ENCODE assay signal across 25 mouse cellular contexts in the genomic region with DNA sequence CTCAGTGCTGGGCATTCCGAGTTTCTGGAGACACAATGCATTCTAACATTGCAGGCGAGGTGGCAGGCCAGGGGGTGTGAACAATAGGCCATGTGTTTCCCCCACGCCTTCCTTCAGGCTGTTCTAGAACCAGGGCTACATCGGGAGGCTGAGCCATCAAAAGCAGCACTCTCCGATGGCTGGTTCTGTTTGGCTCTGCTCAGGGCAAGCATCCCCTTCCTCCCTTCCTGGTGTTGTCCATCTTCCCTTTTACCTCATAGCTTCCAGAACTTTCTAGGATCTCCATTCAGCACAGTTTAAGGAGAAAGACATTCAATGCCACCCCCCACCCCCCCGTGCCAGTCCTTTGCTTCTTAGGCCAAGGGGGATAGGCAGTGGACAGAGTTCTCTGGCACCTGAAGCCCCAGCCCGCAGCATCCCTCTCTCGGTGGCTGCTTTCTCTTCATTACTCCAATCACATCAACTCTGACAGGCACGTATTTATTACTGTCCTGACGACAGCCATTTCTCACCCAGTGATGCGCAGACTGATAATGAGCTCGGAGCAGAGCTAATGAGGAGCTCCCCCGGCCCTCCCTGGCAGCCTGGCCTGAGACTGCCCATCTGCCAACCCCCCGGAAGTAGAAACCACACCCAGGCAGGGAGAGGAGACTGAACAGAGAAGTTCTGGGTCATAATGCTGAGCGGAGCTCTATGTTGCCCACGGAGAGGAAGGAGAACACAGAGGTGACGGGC. TPM values are rescaled to one million over a fixed set of nuclear protein-coding genes. Genes with fewer than 3 reads are reported as not detected.
A peak's percentile ranks its signal among the peaks of the same experiment; 100 is the strongest.
DNase-seq lines count a peak whose midpoint lies in the region; ATAC-seq and TF ChIP-seq lines count a peak whose summit lies in the region.
"Had no signal": no experiment of that assay in that cellular context is flagged by ENCODE, and none has a peak within 500 bp of the region (broad histone marks: within the 10 kb centered on the region; RNA-seq: fewer than 3 reads in every experiment).

No protein-coding gene starts in this region.

- H3K27ac ChIP-seq in forebrain, embryonic 13.5 days, result no peak overlapping the region; the same call in 1 of the 2 replicates
- H3K27ac ChIP-seq in forebrain, embryonic 12.5 days, result no peak overlapping the region
- H3K27ac ChIP-seq in midbrain, embryonic 13.5 days, result no peak overlapping the region
- no peak overlapping the region; the same call in 1 of the 2 replicates for H3K27ac ChIP-seq in midbrain, embryonic 10.5 days (replicated peaks)
- H3K27ac ChIP-seq in limb, embryonic 14.5 days (replicated peaks; ENCODE audit: low read depth, low read length), result no peak overlapping the region
- H3K27ac ChIP-seq: embryonic facial prominence, embryonic 15.5 days; gastrocnemius, adult 2 months; heart, embryonic 15.5 days; kidney, postnatal 0 days; left cerebral cortex, adult 2 months; macrophage; stomach, postnatal 0 days had no signal

- no peak for TF ChIP-seq POLR2A in brain, embryonic 14.5 days (IDR thresholded peaks at IDR 0.05; ENCODE audit: borderline replicate concordance, extremely low read depth, insufficient read depth, insufficient read length, poor library complexity, severe bottlenecking)
- TF ChIP-seq POLR2A in limb, embryonic 14.5 days (IDR thresholded peaks at IDR 0.05; ENCODE audit: borderline replicate concordance, extremely low read depth, insufficient read depth, insufficient read length), result no peak

- 0 out of 2 replicates have a peak overlapping the region, but pooled peaks have one; percentile 10 for H3K9ac ChIP-seq in forebrain, embryonic 13.5 days
- H3K9ac ChIP-seq in forebrain, embryonic 12.5 days, result no peak overlapping the region
- H3K9ac ChIP-seq in midbrain, embryonic 13.5 days (replicated peaks), result 0 out of 2 replicates have a peak overlapping the region, but pooled peaks have one; percentile 10
- peak overlapping the region; percentile 12; the same call in 1 of the 2 replicates for H3K9ac ChIP-seq in limb, embryonic 14.5 days (ENCODE audit: low read depth, low read length, severe bottlenecking)
- H3K9ac ChIP-seq: embryonic facial prominence, embryonic 15.5 days; heart, embryonic 15.5 days had no signal

- H3K4me1 ChIP-seq in forebrain, embryonic 13.5 days, result peaks cover 11% of the 10 kb centered on the region
- peaks cover 15% of the 10 kb centered on the region for H3K4me1 ChIP-seq in forebrain, embryonic 12.5 days
- peaks cover 23% of the 10 kb centered on the region for H3K4me1 ChIP-seq in midbrain, embryonic 13.5 days (replicated peaks)
- H3K4me1 ChIP-seq in midbrain, embryonic 10.5 days, result peaks cover 52% of the 10 kb centered on the region
- 0 out of 2 replicates have a peak, but pooled peaks cover 8% of the 10 kb centered on the region for H3K4me1 ChIP-seq in limb, embryonic 14.5 days (ENCODE audit: control insufficient read depth, insufficient read depth, low read length)

- WGBS in forebrain, embryonic 13.5 days, result 59% methylated on average over 17 of the region's 17 CpGs
- WGBS in forebrain, embryonic 12.5 days, result 60% methylated on average over 17 of the region's 17 CpGs
- 62% methylated on average over 17 of the region's 17 CpGs for WGBS in midbrain, embryonic 13.5 days
- 83% methylated on average over 17 of the region's 17 CpGs for WGBS in midbrain, embryonic 10.5 days
- 63% methylated on average over 17 of the region's 17 CpGs for WGBS in limb, embryonic 14.5 days

- TF ChIP-seq CTCF in brain, embryonic 14.5 days (IDR thresholded peaks at IDR 0.05; ENCODE audit: borderline replicate concordance, extremely low read depth, insufficient read depth, insufficient read length), result no peak

- no peak for DNase-seq in midbrain, embryonic 10.5 days (ENCODE audit: low spot score)
- peak; percentile 68 for DNase-seq in brain, embryonic 14.5 days (ENCODE audit: low read depth)
- DNase-seq in limb, embryonic 14.5 days (ENCODE audit: low spot score), result no peak
- DNase-seq in embryo, embryonic 10 days (ENCODE audit: low spot score), result no peak
- no peak for DNase-seq in urinary bladder, postnatal 10 days (ENCODE audit: low spot score)
- DNase-seq: cerebellum, adult 11-12 months; cerebellum, postnatal 25 days; embryo, embryonic 11 days; gastrocnemius, adult 2 months; heart, postnatal 36 days; kidney, adult 2 months; layer of hippocampus, adult 9-11 months; thymus, adult 2 months; thymus, postnatal 4 days had no signal

- no peaks in the 10 kb centered on the region for H3K36me3 ChIP-seq in forebrain, embryonic 13.5 days (ENCODE audit: poor library complexity, severe bottlenecking)
- H3K36me3 ChIP-seq in forebrain, embryonic 12.5 days (replicated peaks), result no peaks in the 10 kb centered on the region
- no peaks in the 10 kb centered on the region for H3K36me3 ChIP-seq in midbrain, embryonic 13.5 days
- no peaks in the 10 kb centered on the region for H3K36me3 ChIP-seq in midbrain, embryonic 10.5 days
- no peaks in the 10 kb centered on the region for H3K36me3 ChIP-seq in limb, embryonic 14.5 days (ENCODE audit: control insufficient read depth, insufficient read depth, low read length)
- H3K36me3 ChIP-seq: embryonic facial prominence, embryonic 15.5 days; heart, embryonic 15.5 days had no signal

- H3K27me3 ChIP-seq in forebrain, embryonic 13.5 days, result no peaks in the 10 kb centered on the region; the same call in 1 of the 2 replicates
- H3K27me3 ChIP-seq in forebrain, embryonic 12.5 days, result peaks cover 12% of the 10 kb centered on the region; the same call in 1 of the 2 replicates
- no peaks in the 10 kb centered on the region for H3K27me3 ChIP-seq in midbrain, embryonic 13.5 days
- 0 out of 2 replicates have a peak, but pooled peaks cover 2% of the 10 kb centered on the region for H3K27me3 ChIP-seq in midbrain, embryonic 10.5 days (ENCODE audit: low read depth, poor library complexity, severe bottlenecking)
- no peaks in the 10 kb centered on the region for H3K27me3 ChIP-seq in limb, embryonic 14.5 days (ENCODE audit: control insufficient read depth, insufficient read depth, low read length)
- H3K27me3 ChIP-seq: embryonic facial prominence, embryonic 15.5 days; heart, embryonic 15.5 days had no signal

- H3K4me3 ChIP-seq in forebrain, embryonic 13.5 days, result no peak overlapping the region
- H3K4me3 ChIP-seq in forebrain, embryonic 12.5 days (replicated peaks), result no peak overlapping the region
- no peak overlapping the region for H3K4me3 ChIP-seq in midbrain, embryonic 13.5 days (replicated peaks)
- no peak overlapping the region for H3K4me3 ChIP-seq in midbrain, embryonic 10.5 days
- H3K4me3 ChIP-seq in limb, embryonic 14.5 days (replicated peaks; ENCODE audit: low read length), result no peak overlapping the region
- H3K4me3 ChIP-seq: embryonic facial prominence, embryonic 15.5 days; gastrocnemius, adult 2 months; heart, embryonic 15.5 days; left cerebral cortex, adult 2 months had no signal

- H3K9me3 ChIP-seq in forebrain, embryonic 13.5 days (replicated peaks), result no peaks in the 10 kb centered on the region
- H3K9me3 ChIP-seq in forebrain, embryonic 12.5 days, result no peaks in the 10 kb centered on the region
- no peaks in the 10 kb centered on the region for H3K9me3 ChIP-seq in midbrain, embryonic 13.5 days
- no peaks in the 10 kb centered on the region for H3K9me3 ChIP-seq in midbrain, embryonic 10.5 days (replicated peaks)
- no peaks in the 10 kb centered on the region for H3K9me3 ChIP-seq in limb, embryonic 14.5 days (ENCODE audit: control insufficient read depth, low read length)
- H3K9me3 ChIP-seq: embryonic facial prominence, embryonic 15.5 days; heart, embryonic 15.5 days had no signal

- H3K4me2 ChIP-seq in forebrain, embryonic 13.5 days, result no peak overlapping the region
- H3K4me2 ChIP-seq in forebrain, embryonic 12.5 days, result no peak overlapping the region
- no peak overlapping the region for H3K4me2 ChIP-seq in midbrain, embryonic 13.5 days (replicated peaks)
- H3K4me2 ChIP-seq in limb, embryonic 14.5 days (replicated peaks; ENCODE audit: low read depth, low read length, severe bottlenecking), result no peak overlapping the region
- H3K4me2 ChIP-seq: embryonic facial prominence, embryonic 15.5 days; heart, embryonic 15.5 days had no signal

- 0 out of 2 replicates have a peak, but pooled peaks have one; percentile 38 for ATAC-seq in forebrain, embryonic 13.5 days
- no peak for ATAC-seq in forebrain, embryonic 12.5 days (ENCODE audit: low FRiP score)
- ATAC-seq in midbrain, embryonic 13.5 days, result no peak
- ATAC-seq in limb, embryonic 14.5 days (ENCODE audit: low FRiP score, low read depth), result no peak
- ATAC-seq: inflammation-experienced regulatory T-cells, adult 6 months; Patski had no signal

RNA-seq across cellular contexts. Expression of a gene that starts 12.1 kb away (rescaled TPM):
- 1.6 and 1.8 TPM in 2 replicates for polyA plus RNA-seq in forebrain, embryonic 13.5 days (2015; fragmentation: Nextera tagmentation; extraction: Ambion mirVana)
- polyA plus RNA-seq in forebrain, embryonic 12.5 days (2016; fragmentation: Nextera tagmentation; extraction: Ambion mirVana), result 2.2 and 3.0 TPM in 2 replicates
- polyA plus RNA-seq in midbrain, embryonic 13.5 days (2015; fragmentation: Nextera tagmentation; extraction: Ambion mirVana), result 3.8 and 5.0 TPM in 2 replicates
- 4.1 and 4.5 TPM in 2 replicates for polyA plus RNA-seq in midbrain, embryonic 10.5 days (2016; fragmentation: Nextera tagmentation; extraction: Ambion mirVana)
- 2.1 and 6.7 TPM in 2 replicates for polyA plus RNA-seq in brain, embryonic 14.5 days (2012; rRNA removed)
- 11.6 and 13.3 TPM in 2 replicates for polyA plus RNA-seq in limb, embryonic 14.5 days (2012; rRNA removed)
- polyA plus RNA-seq in limb, embryonic 14.5 days (2014; fragmentation: Nextera tagmentation; extraction: Ambion mirVana), result 7.4 and 8.0 TPM in 2 replicates
- polyA plus RNA-seq: Patski had no signal
